Mouse (Mus musculus): ENCODE results near the gene Rpf1.

The Rpf1 gene

GRCm38 (mm10) chr3:146500003-146500809 lies 21.0 kb downstream of the Rpf1 start:
- no peak for DNase-seq (ENCODE audit: low spot score)

- no peak for DNase-seq (ENCODE audit: low spot score)
Observed at GRCm38 (mm10) chr3:146499431-146500002, 21.7 kb downstream of the Rpf1 start, which contains the start of the genes Spata1 and Gng5. Spata1 (minus strand) TSS chr3:146499753. Gng5 (plus strand) TSS chr3:146499807.

- DNase-seq (ENCODE audit: low spot score) = no peak
Observed at GRCm38 (mm10) chr3:146498989-146499388, 22.2 kb downstream of the Rpf1 start.

DNA sequence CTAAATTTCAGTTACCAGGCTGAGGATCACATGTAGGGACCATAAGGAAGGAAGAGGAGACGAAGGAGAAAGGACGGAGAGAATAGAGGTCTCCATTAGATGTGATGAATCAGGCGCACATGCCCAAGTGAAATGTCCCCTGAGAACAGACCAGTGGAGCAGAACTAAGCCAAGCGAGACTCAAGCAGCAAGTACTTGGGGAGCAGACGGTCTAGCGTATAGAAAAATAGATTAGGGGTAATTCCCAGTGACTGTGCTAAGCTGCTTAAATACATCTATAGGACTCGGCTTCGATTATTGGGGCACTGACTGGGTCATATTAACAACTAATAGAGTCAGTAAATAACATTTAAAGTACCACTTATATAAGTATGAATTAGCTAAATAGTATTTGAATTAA lies 26.3 kb downstream of the Rpf1 start:
- DNase-seq (ENCODE audit: low spot score) = no peak

GRCm38 (mm10) chr3:146486464-146486863 lies 34.8 kb downstream of the Rpf1 start:
- no peak for DNase-seq (ENCODE audit: low spot score)

DNA sequence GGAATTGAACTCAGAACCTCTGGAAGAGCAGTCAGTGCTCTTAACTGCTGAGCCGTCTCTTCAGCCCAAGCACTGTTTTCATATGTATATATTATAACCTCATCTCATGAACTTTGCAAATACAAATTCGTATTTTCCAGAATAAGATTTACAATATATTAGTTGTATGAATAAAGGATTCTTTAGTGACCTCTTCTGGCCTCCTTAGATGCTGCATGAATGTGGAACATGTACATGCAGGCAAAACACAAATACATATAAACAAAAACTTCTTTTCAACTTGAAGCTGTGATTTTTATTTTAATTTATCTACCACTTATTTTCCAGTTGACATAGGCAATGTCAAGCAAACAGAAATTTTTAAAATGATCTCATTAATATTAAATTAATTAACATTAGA lies 39.2 kb downstream of the Rpf1 start:
- no peak for DNase-seq (ENCODE audit: low spot score)

- DNase-seq (ENCODE audit: low spot score) = no peak
Observed at GRCm38 (mm10) chr3:146474428-146474827, 46.8 kb downstream of the Rpf1 start.

GRCm38 (mm10) chr3:146473741-146474140 lies 47.5 kb downstream of the Rpf1 start:
- no peak for DNase-seq (ENCODE audit: low spot score)

DNA sequence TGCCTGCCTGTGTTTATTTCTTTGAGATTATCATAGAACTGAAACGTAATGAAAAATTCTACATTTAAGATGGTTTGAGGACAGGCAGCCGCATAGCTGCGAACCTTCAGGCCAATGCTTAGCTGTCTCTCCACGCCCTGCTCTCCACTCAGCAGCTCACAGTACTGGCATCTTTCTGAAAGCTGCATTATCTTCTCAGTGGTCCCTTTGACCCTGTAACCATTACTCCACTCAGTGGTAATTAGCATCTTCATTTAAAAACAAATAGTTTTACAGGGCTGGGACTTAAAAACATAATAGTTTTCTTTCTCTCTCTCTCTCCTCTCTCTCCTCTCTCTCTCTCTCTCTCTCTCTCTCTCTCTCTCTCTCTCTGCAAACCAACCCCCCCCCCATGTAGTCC lies 48.6 kb downstream of the Rpf1 start:
- no peak for DNase-seq (ENCODE audit: low spot score)

- no peak for DNase-seq (ENCODE audit: low spot score)
Observed at GRCm38 (mm10) chr3:146469226-146469625, 52.0 kb downstream of the Rpf1 start.

DNA sequence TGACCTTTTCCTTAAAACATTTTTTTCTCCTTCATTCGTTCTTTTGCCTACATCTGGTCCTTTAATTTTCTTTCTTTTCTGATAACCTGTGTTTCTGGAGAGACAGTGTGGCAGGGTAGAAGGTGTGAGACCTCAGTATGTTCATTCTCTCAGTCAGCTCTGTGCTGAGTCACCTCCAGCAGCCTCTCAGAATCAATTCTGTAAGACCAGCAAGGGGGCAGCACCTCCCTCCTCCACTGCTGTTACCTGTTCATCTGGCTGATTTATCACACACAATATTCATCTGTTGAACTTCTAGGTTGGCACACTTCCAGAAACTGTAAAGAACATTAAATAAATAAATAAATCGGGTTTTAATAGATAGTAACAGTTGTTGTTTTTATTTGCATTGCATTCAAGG lies 58.3 kb downstream of the Rpf1 start:
- DNase-seq (ENCODE audit: low spot score) = no peak
